Mouse (Mus musculus) myocyte (in vitro differentiated cells): ENCODE measurements around the gene Cdhr4. TPM values are rescaled to one million over a fixed set of nuclear protein-coding genes. Genes with fewer than 3 reads are reported as not detected.
A peak's percentile ranks its signal among the peaks of the same experiment; 100 is the strongest.

Experiments used
- H3K27me3 ChIP-seq: one replicate; pipeline ENCODE4 v1.6.1; 2011; ENCODE audit not compliant: control insufficient read depth, insufficient read depth, insufficient read length
- H3K36me3 ChIP-seq: one replicate; pipeline ENCODE4 v1.6.1; 2011; ENCODE audit not compliant: control insufficient read depth, insufficient read depth
- H3K4me2 ChIP-seq: one replicate; pipeline ENCODE4 v1.6.1; 2011; ENCODE audit warnings: low read depth, control low read depth
- H3K4me3 ChIP-seq: one replicate; pipeline ENCODE4 v1.5.1; 2011; ENCODE audit warnings: mild to moderate bottlenecking, control low read depth, moderate library complexity
- H3K79me2 ChIP-seq: one replicate; pipeline ENCODE4 v1.6.1; 2011; ENCODE audit not compliant: control insufficient read depth, insufficient read depth
- H3ac ChIP-seq: one replicate; pipeline ENCODE4 v1.6.1; 2011; ENCODE audit not compliant: control insufficient read depth, insufficient read length
- CEBPB ChIP-seq: IDR thresholded peaks from 2 replicates; pipeline ENCODE4 v1.6.1; 2011; ENCODE audit warnings: mild to moderate bottlenecking, moderate library complexity; ENCODE audit not compliant: poor library complexity, insufficient read depth, severe bottlenecking
- E2F4 ChIP-seq: IDR thresholded peaks from one replicate; pipeline ENCODE4 v1.6.1; 2011; ENCODE audit warnings: mild to moderate bottlenecking, control low read depth, moderate library complexity; ENCODE audit not compliant: insufficient read depth
- MAX ChIP-seq: IDR thresholded peaks from one replicate; pipeline ENCODE4 v1.6.1; 2011; ENCODE audit warnings: low read depth, mild to moderate bottlenecking, control low read depth
- MYOD1 ChIP-seq, 3 experiments: IDR thresholded peaks; one replicate each; pipeline ENCODE4 v1.6.1; 2011; ENCODE audit warnings: control low read depth in 2 of 3, low read depth in 2 of 3, mild to moderate bottlenecking in 2 of 3, moderate library complexity in 1 of 3; ENCODE audit not compliant: insufficient read length in 2 of 3, control insufficient read depth in 1 of 3
- MYOG ChIP-seq, 3 experiments: IDR thresholded peaks; one replicate each; pipeline ENCODE4 v1.6.1; 2011; ENCODE audit warnings: control low read depth in 2 of 3, low read depth in 2 of 3, mild to moderate bottlenecking in 2 of 3; ENCODE audit not compliant: insufficient read length in 2 of 3, control insufficient read depth in 1 of 3, insufficient read depth in 1 of 3
- POLR2A ChIP-seq: IDR thresholded peaks from one replicate; pipeline ENCODE4 v1.6.1; 2011; ENCODE audit warnings: low read depth, mild to moderate bottlenecking, control low read depth, moderate library complexity; ENCODE audit not compliant: insufficient read length
- POLR2AphosphoS2 ChIP-seq: IDR thresholded peaks from one replicate; pipeline ENCODE4 v1.6.1; 2011; ENCODE audit warnings: low read depth, control low read depth; ENCODE audit not compliant: insufficient read length
- REST ChIP-seq: IDR thresholded peaks from one replicate; pipeline ENCODE4 v1.6.1; 2011; ENCODE audit warnings: mild to moderate bottlenecking, control low read depth, moderate library complexity; ENCODE audit not compliant: insufficient read depth, insufficient read length
- SRF ChIP-seq: IDR thresholded peaks from one replicate; pipeline ENCODE4 v1.6.1; 2011; ENCODE audit warnings: low read depth; ENCODE audit not compliant: control insufficient read depth, insufficient read length
- TCF12 ChIP-seq: IDR thresholded peaks from one replicate; pipeline ENCODE4 v1.6.1; 2011; ENCODE audit warnings: mild to moderate bottlenecking, control low read depth; ENCODE audit not compliant: poor library complexity, insufficient read depth, severe bottlenecking
- TCF3 ChIP-seq: IDR thresholded peaks from one replicate; pipeline ENCODE4 v1.6.1; 2011; ENCODE audit warnings: low read depth, control low read depth; ENCODE audit not compliant: insufficient read length
- USF1 ChIP-seq: IDR thresholded peaks from one replicate; pipeline ENCODE4 v1.6.1; 2011; ENCODE audit warnings: low read depth, mild to moderate bottlenecking, control low read depth, moderate library complexity
- polyA plus RNA-seq: library from polyadenylated mRNA; unstranded; fragments of >200 nt; fragmentation: generic; extraction: Trizol; gene quantifications from one replicate; pipeline ENCODE4 v1.2.1, GENCODE M21; 2012; ENCODE audit warnings: missing spikeins

Gene Cdhr4
- polyA plus RNA-seq, 1 experiment = not detected

- Histone ChIP-seq H3K27me3 (no peaks in the 10 kb centered on the region), H3K79me2 (no peaks in the 10 kb centered on the region), H3ac (no peak overlapping the region), H3K4me2 (no peak overlapping the region), H3K4me3 (no peak overlapping the region), H3K36me3 (no peaks in the 10 kb centered on the region)
- TF ChIP-seq TCF3 (no peak), CEBPB (no peak), SRF (no peak), POLR2A (no peak), MAX (no peak), MYOD1 (IDR thresholded peaks at IDR 0.05; ENCODE audit: control insufficient read depth in 1 of 3, insufficient read length in 2 of 3, low read depth in 2 of 3) (no peak), TCF12 (no peak), USF1 (no peak), REST (no peak), E2F4 (no peak), MYOG (IDR thresholded peaks at IDR 0.05; ENCODE audit: control insufficient read depth in 1 of 3, insufficient read depth in 1 of 3, insufficient read length in 2 of 3, low read depth in 2 of 3) (no peak), POLR2AphosphoS2 (no peak)
Measured at GRCm38 (mm10) chr9:107971690-107972541, 20.4 kb upstream of the Cdhr4 start.

GRCm38 (mm10) chr9:107974491-107975171, 17.7 kb upstream of the Cdhr4 start:
- no peak overlapping the region for H3K4me3 ChIP-seq
- H3K27me3 ChIP-seq = no peaks in the 10 kb centered on the region
- TF ChIP-seq POLR2AphosphoS2 (no peak), MAX (no peak), MYOD1 (IDR thresholded peaks at IDR 0.05; ENCODE audit: control insufficient read depth in 1 of 3, insufficient read length in 2 of 3, low read depth in 2 of 3) (no peak), TCF12 (no peak), POLR2A (no peak), MYOG (IDR thresholded peaks at IDR 0.05; ENCODE audit: control insufficient read depth in 1 of 3, insufficient read depth in 1 of 3, insufficient read length in 2 of 3, low read depth in 2 of 3) (no peak), SRF (no peak), E2F4 (no peak), CEBPB (no peak), REST (no peak), USF1 (no peak), TCF3 (no peak)
- no peaks in the 10 kb centered on the region for H3K79me2 ChIP-seq
- H3K36me3 ChIP-seq = no peaks in the 10 kb centered on the region
- H3ac ChIP-seq = no peak overlapping the region
- peak overlapping the region; percentile 67 for H3K4me2 ChIP-seq

GRCm38 (mm10) chr9:107975399-107976386, 16.6 kb upstream of the Cdhr4 start, which contains the start of gene Uba7:
TSS of gene Uba7 (plus strand) at chr9:107975505.
- TF ChIP-seq MAX (no peak), SRF (no peak), USF1 (no peak), CEBPB (no peak), MYOD1 (IDR thresholded peaks at IDR 0.05; ENCODE audit: control insufficient read depth in 1 of 3, insufficient read length in 2 of 3, low read depth in 2 of 3) (no peak), MYOG (IDR thresholded peaks at IDR 0.05; ENCODE audit: control insufficient read depth in 1 of 3, insufficient read depth in 1 of 3, insufficient read length in 2 of 3, low read depth in 2 of 3) (no peak), POLR2A (no peak), REST (no peak), TCF3 (no peak), E2F4 (no peak), TCF12 (no peak), POLR2AphosphoS2 (no peak)
- Histone ChIP-seq H3K4me3 (no peak within 1 kb of the TSS), H3K36me3 (no peaks in the 10 kb centered on the region), H3K27me3 (no peaks in the 10 kb centered on the region), H3ac (no peak within 1 kb of the TSS), H3K4me2 (peak within 1 kb of the TSS; percentile 67), H3K79me2 (no peaks in the 10 kb centered on the region)
